Mouse (Mus musculus) intestine, postnatal 0 days (tissue): ENCODE measurements at regions not wholly inside any gene's neighbourhood (a gene's known extent, or its start where the extent isn't known, plus 50 kb on each side); places are given as distances from the start of the nearest gene placed in this dataset.

Experiments
- ATAC-seq: fragments of 200-750 bp; cut with Nextera tagmentation; 2 replicates; pipeline ENCODE4 v1.8.0; 2017; ENCODE audit warnings: mild to moderate bottlenecking, moderate TSS enrichment, moderate library complexity
- H3K27ac ChIP-seq: fragments of 300-500 bp; sonication (generic); 2 replicates; pipeline ENCODE4 v1.5.1; 2014; ENCODE audit warnings: mild to moderate bottlenecking, low read depth, low read length, moderate library complexity
- H3K27me3 ChIP-seq: fragments of 300-500 bp; sonication (generic); replicated peaks from 2 replicates; pipeline ENCODE4 v1.6.1; 2014; ENCODE audit warnings: low read length, mixed read lengths; ENCODE audit not compliant: control insufficient read depth, insufficient read depth
- H3K36me3 ChIP-seq: fragments of 300-500 bp; sonication (generic); 2 replicates; pipeline ENCODE4 v1.6.1; 2014; ENCODE audit warnings: mild to moderate bottlenecking, moderate library complexity; ENCODE audit not compliant: control insufficient read depth, insufficient read depth
- H3K4me1 ChIP-seq: fragments of 300-500 bp; sonication (generic); replicated peaks from 2 replicates; pipeline ENCODE4 v1.6.1; 2014; ENCODE audit warnings: antibody characterized with exemption, low read length, mixed read lengths; ENCODE audit not compliant: control insufficient read depth, insufficient read depth
- H3K4me2 ChIP-seq: fragments of 300-500 bp; sonication (generic); replicated peaks from 2 replicates; pipeline ENCODE4 v1.6.1; 2014; ENCODE audit warnings: low read depth, mild to moderate bottlenecking, moderate library complexity
- H3K4me3 ChIP-seq: fragments of 300-500 bp; sonication (generic); 2 replicates; pipeline ENCODE4 v1.5.1; 2014; ENCODE audit warnings: low read depth, low read length
- H3K9ac ChIP-seq: fragments of 300-500 bp; sonication (generic); 2 replicates; pipeline ENCODE4 v1.6.1; 2014; ENCODE audit warnings: mild to moderate bottlenecking, low read depth, low read length
- H3K9me3 ChIP-seq: fragments of 300-500 bp; sonication (generic); 2 replicates; pipeline ENCODE4 v1.6.1; 2016; ENCODE audit warnings: mixed run types; ENCODE audit not compliant: control insufficient read depth
- CTCF ChIP-seq: sonication (generic); IDR thresholded peaks from 2 replicates; pipeline ENCODE4 v1.5.1; 2016; ENCODE audit warnings: low read depth, mild to moderate bottlenecking, control low read depth, antibody characterized with exemption, moderate library complexity
- WGBS: fragments of 180-500 bp; shearing (Covaris S2); extraction: QIAGEN DNeasy Blood & Tissue Kit; methylation state at CpG from one replicate; pipeline ENCODE4 v1.1.7; 2014; 5-methylcytosine and 5-hydroxymethylcytosine counted together

GRCm38 (mm10) chr17:83913711-83914415 is 66.1 kb upstream of the Haao start:
- no peak overlapping the region for H3K4me3 ChIP-seq
- H3K27ac ChIP-seq, result no peak overlapping the region
- no peak overlapping the region for H3K9ac ChIP-seq
- H3K4me1 ChIP-seq, result 0 out of 2 replicates have a peak, but pooled peaks cover 10% of the 10 kb centered on the region
- no peak overlapping the region for H3K4me2 ChIP-seq
- H3K36me3 ChIP-seq, result no peaks in the 10 kb centered on the region
- no peaks in the 10 kb centered on the region for H3K27me3 ChIP-seq
- 70% methylated on average over 13 of the region's 13 CpGs for WGBS
- TF ChIP-seq CTCF, result no peak
- ATAC-seq, result no peak
- H3K9me3 ChIP-seq, result no peaks in the 10 kb centered on the region

GRCm38 (mm10) chr17:83912421-83912820 is 64.7 kb upstream of the Haao start:
- no peaks in the 10 kb centered on the region for H3K9me3 ChIP-seq
- H3K36me3 ChIP-seq, result no peaks in the 10 kb centered on the region
- no peak overlapping the region for H3K4me2 ChIP-seq
- WGBS, result 84% methylated on average over 6 of the region's 6 CpGs
- no peak overlapping the region for H3K27ac ChIP-seq
- H3K4me3 ChIP-seq, result no peak overlapping the region
- H3K27me3 ChIP-seq, result no peaks in the 10 kb centered on the region
- no peak for TF ChIP-seq CTCF
- ATAC-seq, result no peak
- H3K9ac ChIP-seq, result no peak overlapping the region
- H3K4me1 ChIP-seq, result 0 out of 2 replicates have a peak, but pooled peaks cover 6% of the 10 kb centered on the region

- ATAC-seq, result no peak
- H3K4me3 ChIP-seq, result no peak overlapping the region
- TF ChIP-seq CTCF, result no peak
- no peak overlapping the region for H3K4me2 ChIP-seq
- WGBS, result 83% methylated on average over 6 of the region's 6 CpGs
- H3K4me1 ChIP-seq, result 0 out of 2 replicates have a peak, but pooled peaks cover 6% of the 10 kb centered on the region
- no peaks in the 10 kb centered on the region for H3K27me3 ChIP-seq
- H3K9ac ChIP-seq, result no peak overlapping the region
- H3K36me3 ChIP-seq, result no peaks in the 10 kb centered on the region
- no peak overlapping the region for H3K27ac ChIP-seq
- H3K9me3 ChIP-seq, result no peaks in the 10 kb centered on the region
Measured at GRCm38 (mm10) chr17:83908811-83909210, 61.0 kb upstream of the Haao start.

DNA sequence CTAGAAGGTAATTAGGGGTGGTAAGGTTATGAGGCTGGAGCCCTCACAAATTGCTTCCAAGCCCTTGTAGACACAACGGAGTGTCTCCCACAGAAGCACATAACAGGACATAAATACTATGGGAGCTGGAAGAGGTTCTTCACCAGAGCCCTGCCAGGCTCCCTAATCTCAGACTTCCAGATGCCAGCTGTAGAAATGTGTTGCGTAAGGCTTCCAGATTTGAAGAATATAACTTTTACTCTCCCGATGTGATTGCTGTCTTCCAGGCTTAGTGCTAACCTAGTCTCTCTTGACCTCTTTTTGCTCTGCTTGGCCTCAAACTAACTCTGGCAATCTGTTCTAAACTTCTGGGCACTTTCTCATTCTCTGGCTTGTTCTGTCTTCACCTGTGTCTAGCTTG is 59.8 kb upstream of the Haao start:
- Histone ChIP-seq H3K9me3 (no peaks in the 10 kb centered on the region), H3K27me3 (no peaks in the 10 kb centered on the region), H3K4me1 (peaks cover 4% of the 10 kb centered on the region; the same call in 1 of the 2 replicates), H3K36me3 (no peaks in the 10 kb centered on the region), H3K27ac (no peak overlapping the region), H3K4me2 (no peak overlapping the region), H3K9ac (no peak overlapping the region), H3K4me3 (no peak overlapping the region)
- no peak for ATAC-seq
- 78% methylated on average over 3 of the region's 3 CpGs for WGBS
- TF ChIP-seq CTCF, result no peak

- no peaks in the 10 kb centered on the region for H3K27me3 ChIP-seq
- no peaks in the 10 kb centered on the region for H3K9me3 ChIP-seq
- H3K4me3 ChIP-seq, result no peak overlapping the region
- ATAC-seq, result no peak
- 78% methylated on average over 12 of the region's 12 CpGs for WGBS
- no peak overlapping the region for H3K4me2 ChIP-seq
- H3K36me3 ChIP-seq, result no peaks in the 10 kb centered on the region
- H3K9ac ChIP-seq, result no peak overlapping the region
- no peak overlapping the region for H3K27ac ChIP-seq
- TF ChIP-seq CTCF, result no peak
- H3K4me1 ChIP-seq, result peaks cover 4% of the 10 kb centered on the region; the same call in 1 of the 2 replicates
Measured at GRCm38 (mm10) chr17:83906751-83907537, 59.2 kb upstream of the Haao start.

DNA sequence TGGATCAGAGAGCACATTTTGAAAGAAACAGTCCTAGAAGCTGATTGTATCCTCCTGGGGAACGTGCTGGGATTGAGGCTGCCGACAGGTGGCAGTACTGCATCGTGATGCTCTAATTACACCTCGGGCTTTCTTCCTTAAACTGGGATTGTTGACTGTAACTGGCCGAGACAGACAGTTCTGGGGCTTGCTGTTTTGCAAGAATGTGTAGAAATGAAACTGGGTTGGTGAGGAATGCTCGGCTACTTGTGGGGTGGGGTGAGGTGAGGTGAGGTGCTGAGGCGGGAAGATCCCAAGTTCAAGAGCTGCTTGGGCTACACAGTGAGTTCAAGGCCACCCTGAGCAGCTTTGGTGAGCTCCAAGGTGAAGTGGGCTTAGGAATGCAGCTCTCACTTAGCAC is 55.7 kb upstream of the Haao start:
- Histone ChIP-seq H3K4me3 (no peak overlapping the region), H3K9me3 (no peaks in the 10 kb centered on the region), H3K4me2 (no peak overlapping the region), H3K4me1 (no peaks in the 10 kb centered on the region; the same call in 1 of the 2 replicates), H3K36me3 (no peaks in the 10 kb centered on the region), H3K27me3 (no peaks in the 10 kb centered on the region), H3K27ac (no peak overlapping the region), H3K9ac (no peak overlapping the region)
- ATAC-seq, result peak; percentile 77
- WGBS, result 2% methylated on average over 7 of the region's 7 CpGs
- peak; percentile 98 for TF ChIP-seq CTCF
